Mouse (Mus musculus): ENCODE measurements around the gene Casp8. TPM values are rescaled to one million over a fixed set of nuclear protein-coding genes. Genes with fewer than 3 reads are reported as not detected.
"Not testable (repeated sequence)": the region's sequence is repeated elsewhere in the genome, so short reads cannot be mapped to it uniquely, and the experiment has no call there.

The Casp8 gene
- polyA plus RNA-seq, 1 experiment from 2014 or later = 5.3 TPM

GRCm38 (mm10) chr1:58885646-58886045, 90.5 kb downstream of the Casp8 start:
- H3K4me3 ChIP-seq = no peak overlapping the region
- ATAC-seq (replicated peaks) = no peak
- H3K27ac ChIP-seq = no peak overlapping the region
- 77% methylated on average over 4 of the region's 4 CpGs for WGBS
- H3K36me3 ChIP-seq (replicated peaks) = no peaks in the 10 kb centered on the region
- no peaks in the 10 kb centered on the region for H3K9me3 ChIP-seq
- no peaks in the 10 kb centered on the region for H3K27me3 ChIP-seq (replicated peaks)
- H3K4me2 ChIP-seq = no peak overlapping the region
- H3K4me1 ChIP-seq = no peaks in the 10 kb centered on the region
- H3K9ac ChIP-seq = no peak overlapping the region

GRCm38 (mm10) chr1:58889826-58890546, 94.8 kb downstream of the Casp8 start:
- WGBS = 85% methylated on average over 5 of the region's 5 CpGs
- H3K36me3 ChIP-seq (replicated peaks) = no peaks in the 10 kb centered on the region

GRCm38 (mm10) chr1:58890697-58891290, 95.6 kb downstream of the Casp8 start:
- not testable (repeated sequence) for ATAC-seq (replicated peaks); H3K4me2 ChIP-seq; H3K27ac ChIP-seq; H3K27me3 ChIP-seq (replicated peaks); H3K36me3 ChIP-seq (replicated peaks); H3K4me3 ChIP-seq; H3K4me1 ChIP-seq; H3K9me3 ChIP-seq; H3K9ac ChIP-seq
- 77% methylated on average over 4 of the region's 5 CpGs for WGBS

More at GRCm38 (mm10) chr1:58889826-58890546, 94.8 kb downstream of the Casp8 start:
- no peak for ATAC-seq (replicated peaks)
- no peak overlapping the region for H3K9ac ChIP-seq
- H3K9me3 ChIP-seq = no peaks in the 10 kb centered on the region
- no peak overlapping the region for H3K4me2 ChIP-seq
- no peaks in the 10 kb centered on the region for H3K4me1 ChIP-seq
- no peak overlapping the region for H3K4me3 ChIP-seq
- H3K27me3 ChIP-seq (replicated peaks) = no peaks in the 10 kb centered on the region
- H3K27ac ChIP-seq = no peak overlapping the region

GRCm38 (mm10) chr1:58891481-58892170, 96.5 kb downstream of the Casp8 start:
- H3K9me3 ChIP-seq; H3K36me3 ChIP-seq (replicated peaks); H3K27me3 ChIP-seq (replicated peaks); H3K4me1 ChIP-seq; H3K27ac ChIP-seq; H3K9ac ChIP-seq; H3K4me2 ChIP-seq; H3K4me3 ChIP-seq; ATAC-seq (replicated peaks): not testable (repeated sequence)
- 89% methylated on average over 2 of the region's 2 CpGs for WGBS

GRCm38 (mm10) chr1:58892386-58892785, 97.2 kb downstream of the Casp8 start:
- H3K27me3 ChIP-seq (replicated peaks); ATAC-seq (replicated peaks); H3K4me2 ChIP-seq; H3K9me3 ChIP-seq; H3K4me3 ChIP-seq; H3K9ac ChIP-seq; H3K36me3 ChIP-seq (replicated peaks); H3K27ac ChIP-seq; H3K4me1 ChIP-seq: not testable (repeated sequence)
- WGBS = 88% methylated on average over 8 of the region's 8 CpGs

Other genes starting within 250 kb of the Casp8 start
- 13.7 and 15.6 TPM in 2 replicates for gene Fam126b, start 209.1 kb upstream of the Casp8 start, polyA plus RNA-seq (2015; fragmentation: Nextera tagmentation; extraction: Ambion mirVana)
- gene Ndufb3, start 209.0 kb upstream of the Casp8 start, polyA plus RNA-seq (2015; fragmentation: Nextera tagmentation; extraction: Ambion mirVana) = 147 and 170 TPM in 2 replicates
- not detected in 2 replicates for gene Als2cr12, start 99.4 kb upstream of the Casp8 start, polyA plus RNA-seq (2015; fragmentation: Nextera tagmentation; extraction: Ambion mirVana)
- 15.3 and 16.1 TPM in 2 replicates for gene Cflar, start 83.9 kb upstream of the Casp8 start, polyA plus RNA-seq (2015; fragmentation: Nextera tagmentation; extraction: Ambion mirVana)
- 18.3 and 18.7 TPM in 2 replicates for gene Trak2, start 178.1 kb downstream of the Casp8 start, polyA plus RNA-seq (2015; fragmentation: Nextera tagmentation; extraction: Ambion mirVana)
- gene Stradb, start 178.1 kb downstream of the Casp8 start, polyA plus RNA-seq (2015; fragmentation: Nextera tagmentation; extraction: Ambion mirVana) = 116 and 117 TPM in 2 replicates